Mouse (Mus musculus) ES-E14 (cell line): ENCODE data around the gene Tmem198b. TPM values are rescaled to one million over a fixed set of nuclear protein-coding genes. Genes with fewer than 3 reads are reported as not detected.

Source experiments
- DNase-seq: peaks from one replicate; pipeline ENCODE4 v3.0.0-alpha.2; 2013; ENCODE audit warnings: low read depth, low spot score
- H3K27ac ChIP-seq: 2 replicates; pipeline ENCODE4 v1.5.1; 2012; ENCODE audit warnings: low read depth, mild to moderate bottlenecking, low read length, moderate library complexity, mixed read lengths; ENCODE audit not compliant: poor library complexity, insufficient read depth, severe bottlenecking
- H3K36me3 ChIP-seq: 2 replicates; pipeline ENCODE4 v1.6.1; 2012; ENCODE audit warnings: mild to moderate bottlenecking, low read length, moderate library complexity, mixed read lengths; ENCODE audit not compliant: control insufficient read depth, poor library complexity, insufficient read depth, severe bottlenecking
- H3K4me1 ChIP-seq, 2 experiments: fragments of 150-350 bp in 1 of 2; sonication (generic) in 1 of 2; 2 replicates each; pipeline ENCODE4 v1.6.1; 2012; ENCODE audit warnings: low read length in 2 of 2, mild to moderate bottlenecking in 1 of 2, mixed read lengths in 1 of 2; ENCODE audit not compliant: control insufficient read depth in 2 of 2, insufficient read depth in 2 of 2, poor library complexity in 1 of 2
- H3K4me3 ChIP-seq, 2 experiments: fragments of 150-350 bp in 1 of 2; sonication (generic) in 1 of 2; 2 replicates each; pipeline ENCODE4 v1.5.1; 2012; ENCODE audit warnings: low read length in 2 of 2, low read depth in 1 of 2, mild to moderate bottlenecking in 1 of 2, mixed read lengths in 1 of 2; ENCODE audit not compliant: insufficient read depth in 1 of 2, poor library complexity in 1 of 2, severe bottlenecking in 1 of 2
- H3K9ac ChIP-seq: 2 replicates; pipeline ENCODE4 v1.6.1; 2012; ENCODE audit warnings: low read depth, mild to moderate bottlenecking, low read length, mixed read lengths; ENCODE audit not compliant: poor library complexity, insufficient read depth, severe bottlenecking
- H3K9me3 ChIP-seq: fragments of 150-350 bp; sonication (generic); 2 replicates; pipeline ENCODE4 v1.6.1; 2012; ENCODE audit warnings: low read depth, mild to moderate bottlenecking, low read length; ENCODE audit not compliant: control insufficient read depth, insufficient read depth
- CHD2 ChIP-seq: IDR thresholded peaks from 2 replicates; pipeline ENCODE4 v1.6.1; 2014; ENCODE audit warnings: mild to moderate bottlenecking, low read depth, low read length, inconsistent platforms
- HCFC1 ChIP-seq: IDR thresholded peaks from 2 replicates; pipeline ENCODE4 v1.6.1; 2012; ENCODE audit warnings: low read length, inconsistent platforms, borderline replicate concordance; ENCODE audit not compliant: insufficient read depth
- MAFK ChIP-seq: IDR thresholded peaks from 2 replicates; pipeline ENCODE4 v1.6.1; 2014; ENCODE audit warnings: mild to moderate bottlenecking, low read depth, low read length, inconsistent platforms; ENCODE audit not compliant: insufficient read depth
- ZC3H11A ChIP-seq: IDR thresholded peaks from 2 replicates; pipeline ENCODE4 v1.6.1; 2012; ENCODE audit warnings: low read depth, mild to moderate bottlenecking, inconsistent platforms, low read length, borderline replicate concordance
- ZNF384 ChIP-seq: IDR thresholded peaks from 2 replicates; pipeline ENCODE4 v1.6.1; 2012; ENCODE audit warnings: low read depth, low read length, inconsistent platforms
- in situ Hi-C, 2 experiments: fragments of 600-800 bp; cut with MboI; formaldehyde crosslinking; loops; one replicate each; pipeline ENCODE4 v1.15.1; 2025; ENCODE audit warnings: low sequenced_read_pairs in 2 of 2, inconsistent platforms in 1 of 2; ENCODE audit not compliant: unreplicated experiment in 2 of 2
- total RNA-seq: library from RNA; depleted of rRNA; stranded (reverse); fragments of 300-350 nt; gene quantifications from 2 replicates; pipeline ENCODE4 v1.2.3, GENCODE M21; 2012

Tmem198b gene
- total RNA-seq, 1 experiment = 7.7 TPM

DNA sequence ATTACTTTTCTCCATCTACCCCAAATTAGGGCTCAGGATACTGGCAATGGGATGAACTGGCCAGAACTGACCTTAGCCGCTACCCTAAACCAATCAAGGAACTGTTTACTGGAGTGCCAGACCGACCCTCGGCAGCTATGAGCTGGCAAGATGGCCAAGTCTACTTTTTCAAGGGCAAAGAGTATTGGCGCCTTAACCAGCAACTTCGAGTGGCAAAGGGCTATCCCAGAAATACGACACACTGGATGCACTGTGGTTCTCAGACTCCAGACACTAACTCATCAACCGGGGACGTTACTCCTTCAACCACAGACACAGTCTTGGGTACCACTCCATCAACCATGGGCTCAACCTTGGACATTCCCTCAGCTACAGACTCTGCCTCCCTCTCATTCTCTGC lies 5.5 kb downstream of the Tmem198b start:
- Histone ChIP-seq H3K4me3 (no peak overlapping the region), H3K9me3 (no peaks in the 10 kb centered on the region), H3K36me3 (peaks cover 2% of the 10 kb centered on the region; the same call in 1 of the 2 replicates), H3K9ac (no peak overlapping the region), H3K4me1 (peaks cover 0 to 5% of the 10 kb centered on the region in 2 experiments; a peak in 2 of 4 replicates), H3K27ac (no peak overlapping the region)
- in situ Hi-C loops = no loop called here
- no peak for DNase-seq
- no peak for TF ChIP-seq ZC3H11A
- no peak for TF ChIP-seq CHD2

DNA sequence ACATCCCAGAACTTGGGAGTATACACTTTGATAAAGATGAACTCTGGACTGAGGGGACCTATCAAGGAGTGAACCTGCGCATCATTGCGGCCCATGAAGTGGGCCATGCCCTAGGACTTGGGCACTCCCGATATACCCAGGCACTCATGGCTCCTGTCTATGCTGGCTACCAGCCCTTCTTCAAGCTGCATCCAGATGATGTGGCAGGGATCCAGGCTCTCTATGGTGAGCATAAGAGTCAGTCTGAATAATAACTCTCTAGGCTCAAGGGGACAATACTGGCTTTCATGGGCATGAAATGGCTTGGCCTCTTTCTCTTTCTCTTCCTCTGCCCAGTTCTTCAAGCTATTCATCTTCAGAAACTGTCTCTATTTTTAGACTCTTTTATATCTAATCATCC lies 8.6 kb downstream of the Tmem198b start:
- in situ Hi-C loops = no loop called here
- no peak for DNase-seq
- Histone ChIP-seq H3K9ac (no peak overlapping the region), H3K4me3 (no peak overlapping the region), H3K9me3 (no peaks in the 10 kb centered on the region), H3K36me3 (no peaks in the 10 kb centered on the region; the same call in 1 of the 2 replicates), H3K27ac (no peak overlapping the region), H3K4me1 (no peaks in the 10 kb centered on the region; a peak in 2 of 4 replicates)
- TF ChIP-seq HCFC1 = no peak
- no peak for TF ChIP-seq MAFK
- TF ChIP-seq ZC3H11A = no peak
- TF ChIP-seq ZNF384 = no peak
- no peak for TF ChIP-seq CHD2

DNA sequence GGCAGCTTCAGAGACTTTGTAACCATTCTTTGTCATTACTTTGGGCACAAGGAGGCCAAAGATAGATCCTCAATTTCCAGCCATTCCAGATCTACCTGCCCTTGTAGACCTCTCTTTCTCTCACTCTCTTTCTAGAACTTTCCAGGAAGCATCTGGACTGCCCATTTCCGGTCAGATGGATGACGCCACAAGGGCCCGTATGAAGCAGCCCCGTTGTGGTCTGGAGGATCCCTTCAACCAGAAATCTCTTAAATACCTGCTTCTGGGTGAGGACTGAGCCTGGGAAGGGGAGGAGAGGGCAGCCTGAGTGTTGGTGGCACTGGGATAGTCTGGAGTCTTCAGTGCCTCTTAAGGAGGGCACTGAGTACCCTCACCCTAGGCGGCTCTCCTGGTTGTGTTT lies 9.8 kb downstream of the Tmem198b start:
- DNase-seq = no peak
- H3K4me1 ChIP-seq = no peaks in the 10 kb centered on the region; a peak in 2 of 4 replicates
- TF ChIP-seq ZC3H11A (no peak), CHD2 (no peak), HCFC1 (no peak), MAFK (no peak), ZNF384 (no peak)
- in situ Hi-C loops = no loop called here
- no peak overlapping the region for H3K9ac ChIP-seq
- H3K27ac ChIP-seq = no peak overlapping the region
- H3K9me3 ChIP-seq = no peaks in the 10 kb centered on the region
- H3K36me3 ChIP-seq = no peaks in the 10 kb centered on the region
- no peak overlapping the region for H3K4me3 ChIP-seq

DNA sequence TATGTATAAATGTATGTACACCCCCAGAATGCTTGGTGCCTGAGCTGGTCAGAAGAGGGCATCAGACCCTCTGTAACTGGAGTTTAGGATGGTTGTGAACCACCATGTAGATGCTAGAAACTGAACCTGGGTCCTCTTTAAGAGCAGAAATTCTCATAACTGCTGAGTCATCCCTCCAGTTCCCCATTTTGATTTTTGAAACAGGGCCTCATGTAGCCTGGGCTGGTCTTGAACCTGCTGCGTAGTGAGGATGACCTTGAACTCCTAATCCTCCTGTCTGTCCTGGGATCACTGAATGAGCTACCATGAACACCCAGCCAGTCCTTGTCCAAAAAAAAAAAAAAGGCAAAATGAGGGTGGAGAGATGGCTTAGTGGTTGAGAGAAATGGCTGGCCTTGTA lies 10.9 kb downstream of the Tmem198b start:
- no peaks in the 10 kb centered on the region; a peak in 2 of 4 replicates for H3K4me1 ChIP-seq
- no peak overlapping the region for H3K9ac ChIP-seq
- no peaks in the 10 kb centered on the region for H3K9me3 ChIP-seq
- DNase-seq = no peak
- in situ Hi-C loops = no loop called here
- no peak overlapping the region for H3K4me3 ChIP-seq
- TF ChIP-seq CHD2 (no peak), MAFK (0 out of 2 replicates have a peak, but pooled peaks have one; percentile 42)
- H3K27ac ChIP-seq = no peak overlapping the region
- no peaks in the 10 kb centered on the region for H3K36me3 ChIP-seq

DNA sequence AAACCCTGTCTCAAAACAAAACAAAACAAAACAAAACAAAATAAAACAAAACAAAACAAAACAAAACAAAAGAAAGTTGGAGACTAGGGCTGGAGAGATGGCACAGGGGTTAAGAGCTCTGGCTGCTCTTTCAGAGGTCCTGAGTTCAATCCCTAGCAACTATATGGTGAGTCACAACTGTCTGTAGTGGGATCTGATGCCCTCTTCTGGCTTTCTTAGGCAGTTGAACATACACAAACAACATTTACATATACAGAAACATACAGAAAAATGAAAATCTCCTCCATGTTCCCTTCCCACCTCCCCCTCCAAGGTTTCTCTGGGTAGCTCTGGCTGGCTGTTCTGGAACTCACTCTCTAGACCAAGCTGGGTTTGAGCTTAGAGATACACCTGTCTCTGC lies 12.1 kb downstream of the Tmem198b start:
- DNase-seq = no peak
- Histone ChIP-seq H3K4me1 (no peaks in the 10 kb centered on the region; a peak in 2 of 4 replicates), H3K9ac (no peak overlapping the region), H3K4me3 (no peak overlapping the region), H3K9me3 (no peaks in the 10 kb centered on the region), H3K27ac (no peak overlapping the region), H3K36me3 (no peaks in the 10 kb centered on the region)
- TF ChIP-seq HCFC1 = no peak
- TF ChIP-seq MAFK = no peak
- in situ Hi-C loops = no loop called here
